Mouse (Mus musculus) cortical plate, adult 2 months (tissue): ENCODE measurements around the gene Lingo1.

Experiments used
- CTCF ChIP-seq: fragments of 200-500 bp; IDR thresholded peaks from 2 replicates; pipeline ENCODE4 v1.5.1; 2011; ENCODE audit warnings: mild to moderate bottlenecking, control low read depth, low read length; ENCODE audit not compliant: insufficient read depth; ENCODE audit errors: extremely low read depth
- POLR2A ChIP-seq: fragments of 200-500 bp; IDR thresholded peaks from 2 replicates; pipeline ENCODE4 v1.6.1; 2011; ENCODE audit warnings: mild to moderate bottlenecking, low read length, control low read depth; ENCODE audit not compliant: insufficient read depth; ENCODE audit errors: extremely low read depth

DNA sequence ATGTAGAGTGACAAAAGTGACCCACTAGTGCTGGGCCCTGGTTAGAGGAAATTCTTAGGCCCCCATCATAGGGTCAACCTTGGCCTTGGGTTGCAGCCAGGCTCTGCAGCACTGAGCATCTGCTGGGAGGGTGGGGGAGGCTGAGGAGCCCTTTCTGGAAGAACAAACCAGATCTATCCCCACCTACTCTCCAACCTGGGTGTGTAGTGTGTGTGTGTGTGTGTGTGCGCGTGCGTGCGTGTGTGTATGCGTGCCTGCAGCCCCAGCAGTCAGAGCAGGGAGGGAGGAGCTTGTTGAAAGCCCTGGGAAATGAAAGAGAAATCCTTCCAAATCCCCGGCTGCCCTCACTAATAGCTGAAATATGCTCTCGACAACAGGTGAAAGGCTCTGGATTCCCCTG lies 133.3 kb downstream of the Lingo1 start:
- TF ChIP-seq POLR2A (no peak), CTCF (no peak)
